Mouse (Mus musculus): ENCODE measurements around the gene Tcf23.
"Not testable (repeated sequence)": the region's sequence is repeated elsewhere in the genome, so short reads cannot be mapped to it uniquely, and the experiment has no call there.

Gene Tcf23

GRCm38 (mm10) chr5:31000993-31001392, 32.5 kb downstream of the Tcf23 start:
- DNase-seq: no peak

DNA sequence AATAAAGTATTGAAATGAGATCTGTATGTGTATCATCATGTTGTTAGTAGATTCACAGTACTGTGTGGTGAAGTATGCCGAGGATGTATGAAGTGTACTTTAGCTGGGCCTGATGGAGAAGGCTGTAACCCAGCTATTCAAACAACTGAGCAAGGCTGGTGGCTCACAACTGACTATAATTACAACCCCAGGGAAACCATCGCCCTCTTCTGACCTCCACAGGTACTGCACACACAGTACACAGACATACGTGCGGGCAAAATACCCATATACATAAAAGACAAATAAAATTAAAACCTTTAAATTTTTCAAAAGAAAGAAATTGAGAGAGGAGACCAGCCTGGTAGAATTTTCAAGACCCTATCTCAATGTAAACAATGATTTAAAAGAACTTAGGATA, 33.1 kb downstream of the Tcf23 start:
- no peak for DNase-seq

DNA sequence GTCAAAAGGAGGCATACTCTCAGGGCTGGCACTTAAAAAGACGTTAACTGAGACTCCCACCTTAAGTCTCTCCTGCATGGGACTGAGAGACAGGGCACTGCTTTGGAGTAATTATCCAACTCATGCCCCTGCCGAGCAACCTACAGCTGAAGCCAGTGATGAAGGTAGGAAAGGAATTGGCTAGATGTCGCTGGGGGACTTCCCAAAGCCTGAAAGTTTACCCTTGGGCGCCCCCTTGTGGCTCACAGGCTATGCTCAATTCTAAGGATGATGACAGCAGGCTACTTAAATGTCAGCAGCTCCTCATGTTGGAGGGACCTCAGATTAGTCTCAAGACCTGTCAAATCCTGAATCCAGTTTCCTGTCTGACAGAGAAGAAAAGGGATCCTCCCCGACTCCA, 35.7 kb downstream of the Tcf23 start:
- DNase-seq: peak; percentile 84

DNA sequence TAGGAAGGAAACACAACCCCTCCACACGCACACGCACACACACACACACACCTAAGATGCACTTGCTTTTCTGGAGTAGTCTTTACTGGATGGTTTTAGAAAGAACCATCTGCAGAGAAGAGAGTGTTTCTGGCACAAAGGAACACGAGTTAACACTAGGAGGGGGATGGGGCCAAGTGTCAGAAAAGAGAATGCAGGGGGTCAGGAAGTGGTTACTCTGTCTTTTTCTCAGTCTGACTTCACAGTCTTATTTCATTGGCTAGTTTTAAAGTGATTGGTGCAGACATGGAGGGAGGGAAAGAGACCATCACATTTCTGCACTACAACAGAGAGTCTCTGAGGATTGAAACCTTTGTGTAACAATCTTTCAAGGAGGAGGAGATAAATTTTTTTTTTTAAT, 44.3 kb downstream of the Tcf23 start:
- no peak for DNase-seq

- DNase-seq: no peak
These were observed 47.5 kb downstream of the Tcf23 start for GRCm38 (mm10) chr5:31015913-31016312.

GRCm38 (mm10) chr5:31021790-31022189, 53.3 kb downstream of the Tcf23 start:
- not testable (repeated sequence) for DNase-seq

- no peak for DNase-seq
These were observed 54.2 kb downstream of the Tcf23 start for GRCm38 (mm10) chr5:31022690-31023089.

GRCm38 (mm10) chr5:31023254-31023653, 54.8 kb downstream of the Tcf23 start:
- DNase-seq: no peak

- no peak for DNase-seq
These were observed 56.2 kb downstream of the Tcf23 start for GRCm38 (mm10) chr5:31024641-31025040.
